Mouse (Mus musculus) gastrocnemius, adult 8-10 months (tissue): ENCODE results near the gene Zfp955b. TPM values are rescaled to one million over a fixed set of nuclear protein-coding genes. Genes with fewer than 3 reads are reported as not detected.
"Not testable (repeated sequence)": the region's sequence is repeated elsewhere in the genome, so short reads cannot be mapped to it uniquely, and the experiment has no call there.

Experiments
- DNase-seq, 2 experiments: peaks; one replicate each; pipeline ENCODE4 v3.0.0; 2022; ENCODE audit warnings: low spot score in 2 of 2
- total RNA-seq, 4 experiments: library from RNA; stranded (reverse); gene quantifications; 2 replicates each; pipeline ENCODE4 v1.2.4; 2022

Zfp955b gene
- total RNA-seq: 10 to 100 TPM in 2 of 4 experiments, 1 to 10 TPM in 2; 8.8 to 12.0 (median 10.2) TPM

- DNase-seq: not testable (repeated sequence)
These were observed at the start of gene Zfp955b for GRCm38 (mm10) chr17:33289039-33289875. Gene Zfp955b (plus strand): TSS chr17:33289544.

GRCm38 (mm10) chr17:33254530-33255318 is 34.6 kb upstream of the Zfp955b start, which contains the start of gene Zfp955a:
Gene Zfp955a (minus strand): TSS chr17:33255145.
- not testable (repeated sequence) for DNase-seq

GRCm38 (mm10) chr17:33255319-33255657 is 34.1 kb upstream of the Zfp955b start:
- not testable (repeated sequence) for DNase-seq

- DNase-seq: no peak
These were observed 25.0 kb upstream of the Zfp955b start, which contains the start of gene Olfr63 for GRCm38 (mm10) chr17:33264376-33264775. Gene Olfr63 (plus strand): TSS chr17:33264676.

- no peak for DNase-seq
These were observed 20.4 kb upstream of the Zfp955b start for GRCm38 (mm10) chr17:33268907-33269306.

GRCm38 (mm10) chr17:33289876-33290149 is 469 bp downstream of the Zfp955b start:
- not testable (repeated sequence) for DNase-seq

GRCm38 (mm10) chr17:33352981-33353380 is 63.6 kb downstream of the Zfp955b start:
- DNase-seq: no peak

Other genes with a start within 250 kb of the Zfp955b start
- gene 4921501E09Rik, start 221.5 kb upstream of the Zfp955b start, total RNA-seq: not detected
- 1 to 10 TPM; 3.9 to 5.1 (median 4.5) TPM for gene Zfp563, start 200.2 kb upstream of the Zfp955b start, total RNA-seq
- gene Morc2b, start 149.9 kb upstream of the Zfp955b start, total RNA-seq: under 1 TPM; 0.17 to 0.62 (median 0.27) TPM
- gene Olfr55, start 121.1 kb upstream of the Zfp955b start, total RNA-seq: not detected
- not detected for gene Olfr239, start 98.2 kb upstream of the Zfp955b start, total RNA-seq
- gene Olfr1564, start 67.9 kb upstream of the Zfp955b start, total RNA-seq: under 1 TPM; 0.27 to 0.46 (median 0.38) TPM
- 1 to 10 TPM; 4.1 to 5.8 (median 5.4) TPM for gene Zfp955a, start 34.4 kb upstream of the Zfp955b start, total RNA-seq
- gene Olfr63, start 24.9 kb upstream of the Zfp955b start, total RNA-seq: not detected
- gene Zfp81, start 69.3 kb downstream of the Zfp955b start, total RNA-seq: 1 to 10 TPM; 2.6 to 4.8 (median 3.1) TPM
- gene Zfp101, start 105.1 kb downstream of the Zfp955b start, total RNA-seq: 1 to 10 TPM; 3.1 to 3.6 (median 3.4) TPM
- not detected for gene Actl9, start 143.4 kb downstream of the Zfp955b start, total RNA-seq
- gene Adamts10, start 234.7 kb downstream of the Zfp955b start, total RNA-seq: 1 to 10 TPM; 2.6 to 5.4 (median 3.2) TPM